Mouse (Mus musculus) gastrocnemius, postnatal 25 days (tissue): ENCODE measurements around the gene Eml3. TPM values are rescaled to one million over a fixed set of nuclear protein-coding genes. Genes with fewer than 3 reads are reported as not detected.

Source experiments
- DNase-seq: peaks from one replicate; pipeline ENCODE4 v3.0.0; 2022
- total RNA-seq, 2 experiments: library from RNA; stranded (reverse); gene quantifications; 1 replicate in 1 of 2; 2 replicates in 1 of 2; pipeline ENCODE4 v1.2.3; 2021

Gene Eml3
- total RNA-seq, 2 experiments from 2014 or later = 6.0 to 7.2 TPM

- no peak for DNase-seq
These were observed 15.1 kb upstream of the Eml3 start for GRCm38 (mm10) chr19:8914212-8914611.

- DNase-seq = no peak
These were observed 10.4 kb upstream of the Eml3 start for GRCm38 (mm10) chr19:8919000-8919399.

GRCm38 (mm10) chr19:8919684-8920072, 9.7 kb upstream of the Eml3 start:
- no peak for DNase-seq

GRCm38 (mm10) chr19:8920073-8920736, 9.1 kb upstream of the Eml3 start, which contains the start of gene B3gat3:
Gene B3gat3, plus strand, starts transcription at chr19:8920374.
- DNase-seq = peak; percentile 95

GRCm38 (mm10) chr19:8920836-8921291, 8.5 kb upstream of the Eml3 start:
- DNase-seq = no peak

GRCm38 (mm10) chr19:8921741-8922140, 7.6 kb upstream of the Eml3 start:
- no peak for DNase-seq

GRCm38 (mm10) chr19:8926766-8927165, 2.6 kb upstream of the Eml3 start:
- no peak for DNase-seq

- no peak for DNase-seq
These were observed 1.3 kb upstream of the Eml3 start for GRCm38 (mm10) chr19:8927891-8928525.

GRCm38 (mm10) chr19:8928689-8929223, 596 bp upstream of the Eml3 start:
- no peak for DNase-seq

- DNase-seq = no peak
These were observed 765 bp downstream of the Eml3 start for GRCm38 (mm10) chr19:8930117-8930516.

- no peak for DNase-seq
These were observed 1.4 kb downstream of the Eml3 start for GRCm38 (mm10) chr19:8930771-8931170.

- DNase-seq = no peak
These were observed 7.4 kb downstream of the Eml3 start for GRCm38 (mm10) chr19:8936736-8937135.

- DNase-seq = no peak
These were observed 11.3 kb downstream of the Eml3 start for GRCm38 (mm10) chr19:8940526-8941133.

GRCm38 (mm10) chr19:8941136-8941514, 11.8 kb downstream of the Eml3 start:
- no peak for DNase-seq

- peak; percentile 97 for DNase-seq
These were observed 12.3 kb downstream of the Eml3 start, which contains the start of gene Mta2 for GRCm38 (mm10) chr19:8941515-8942217. Gene Mta2, plus strand, starts transcription at chr19:8941875.

- no peak for DNase-seq
These were observed 13.1 kb downstream of the Eml3 start for GRCm38 (mm10) chr19:8942276-8942964.

GRCm38 (mm10) chr19:8943047-8943446, 13.7 kb downstream of the Eml3 start:
- DNase-seq = no peak

- no peak for DNase-seq
These were observed 14.7 kb downstream of the Eml3 start for GRCm38 (mm10) chr19:8944062-8944461.

GRCm38 (mm10) chr19:8944750-8945149, 15.4 kb downstream of the Eml3 start:
- DNase-seq = peak; percentile 69

GRCm38 (mm10) chr19:8945251-8945650, 15.9 kb downstream of the Eml3 start:
- no peak for DNase-seq

GRCm38 (mm10) chr19:8946929-8947328, 17.6 kb downstream of the Eml3 start:
- DNase-seq = no peak

- no peak for DNase-seq
These were observed 20.8 kb downstream of the Eml3 start for GRCm38 (mm10) chr19:8950190-8950589.
